Mouse (Mus musculus) CH12.LX (cell line): ENCODE results near the gene Dll1. TPM values are rescaled to one million over a fixed set of nuclear protein-coding genes. Genes with fewer than 3 reads are reported as not detected.

ENCODE experiments used
- DNase-seq: peaks from one replicate; pipeline ENCODE4 v3.0.0-alpha.2; 2013; ENCODE audit errors: extremely low read depth
- H3K27ac ChIP-seq: 2 replicates; pipeline ENCODE4 v1.5.1; 2012; ENCODE audit warnings: low read depth, mild to moderate bottlenecking, control low read depth, moderate library complexity; ENCODE audit not compliant: insufficient read depth
- H3K27me3 ChIP-seq: replicated peaks from 2 replicates; pipeline ENCODE3; 2012; ENCODE audit warnings: inconsistent platforms
- H3K36me3 ChIP-seq, 2 experiments: replicated peaks in 1 of 2; 2 replicates each; pipeline versions ENCODE3 to v1.6.1; 2012; ENCODE audit warnings: inconsistent platforms in 1 of 2, low read length in 1 of 2, mild to moderate bottlenecking in 1 of 2, mixed read lengths in 1 of 2, moderate library complexity in 1 of 2; ENCODE audit not compliant: control insufficient read depth in 1 of 2, insufficient read depth in 1 of 2
- H3K4me1 ChIP-seq, 2 experiments: 2 replicates each; pipeline ENCODE4 v1.6.1; 2012; ENCODE audit warnings: inconsistent platforms in 1 of 2, moderate library complexity in 1 of 2; ENCODE audit not compliant: insufficient read depth in 2 of 2, control insufficient read depth in 1 of 2
- H3K4me2 ChIP-seq: 2 replicates; pipeline ENCODE4 v1.6.1; 2012; ENCODE audit warnings: low read depth, mild to moderate bottlenecking, control low read depth; ENCODE audit not compliant: poor library complexity, insufficient read depth, severe bottlenecking
- H3K4me3 ChIP-seq, 3 experiments: fragments of 150-350 bp in 1 of 3; sonication (generic) in 1 of 3; replicated peaks in 1 of 3; 2 replicates each; pipeline versions ENCODE3 to v1.5.1; 2011 to 2012; ENCODE audit warnings: low read depth in 2 of 3, low read length in 2 of 3, mild to moderate bottlenecking in 2 of 3, moderate library complexity in 2 of 3, control low read depth in 1 of 3, improper control_type of control experiment in 1 of 3, inconsistent platforms in 1 of 3, mixed read lengths in 1 of 3; ENCODE audit not compliant: poor library complexity in 1 of 3
- H3K79me2 ChIP-seq: replicated peaks from 2 replicates; pipeline ENCODE4 v1.6.1; 2012; ENCODE audit warnings: mild to moderate bottlenecking, moderate library complexity; ENCODE audit not compliant: control insufficient read depth, poor library complexity, insufficient read depth, severe bottlenecking; ENCODE audit errors: extremely low read depth
- H3K9ac ChIP-seq: 2 replicates; pipeline ENCODE4 v1.6.1; 2012; ENCODE audit warnings: low read depth, mild to moderate bottlenecking, control low read depth, moderate library complexity; ENCODE audit not compliant: insufficient read depth
- H3K9me3 ChIP-seq: replicated peaks from 2 replicates; pipeline ENCODE3; 2012; ENCODE audit warnings: low read length, inconsistent platforms, mixed read lengths
- CHD2 ChIP-seq: IDR thresholded peaks from 2 replicates; pipeline ENCODE4 v1.6.1; 2011; ENCODE audit warnings: low read length, improper control_type of control experiment
- E2F4 ChIP-seq: IDR thresholded peaks from 2 replicates; pipeline ENCODE4 v1.6.1; 2011; ENCODE audit warnings: low read depth, low read length, improper control_type of control experiment; ENCODE audit not compliant: insufficient replicate concordance
- ELF1 ChIP-seq: IDR thresholded peaks from 2 replicates; pipeline ENCODE4 v1.6.1; 2014; ENCODE audit warnings: low read depth, mild to moderate bottlenecking, inconsistent platforms, low read length, improper control_type of control experiment
- EP300 ChIP-seq: IDR thresholded peaks from 2 replicates; pipeline ENCODE4 v1.6.1; 2011; ENCODE audit warnings: low read length, improper control_type of control experiment
- GABPA ChIP-seq: IDR thresholded peaks from 2 replicates; pipeline ENCODE4 v1.6.1; 2012; ENCODE audit warnings: low read depth, low read length, improper control_type of control experiment, inconsistent platforms; ENCODE audit not compliant: insufficient replicate concordance
- IRF4 ChIP-seq: IDR thresholded peaks from 2 replicates; pipeline ENCODE4 v1.6.1; 2014; ENCODE audit warnings: low read depth, mild to moderate bottlenecking, inconsistent platforms, low read length, improper control_type of control experiment
- MEF2A ChIP-seq: IDR thresholded peaks from 2 replicates; pipeline ENCODE4 v1.6.1; 2014; ENCODE audit warnings: low read depth, mild to moderate bottlenecking, inconsistent platforms, low read length, improper control_type of control experiment, borderline replicate concordance
- MXI1 ChIP-seq: IDR thresholded peaks from 2 replicates; pipeline ENCODE4 v1.6.1; 2011; ENCODE audit warnings: mild to moderate bottlenecking, low read depth, low read length, improper control_type of control experiment
- MYC ChIP-seq: IDR thresholded peaks from 2 replicates; pipeline ENCODE4 v1.6.1; 2011; ENCODE audit warnings: low read depth, mild to moderate bottlenecking, improper control_type of control experiment, low read length
- NRF1 ChIP-seq: IDR thresholded peaks from 2 replicates; pipeline ENCODE4 v1.6.1; 2014; ENCODE audit warnings: low read depth, mild to moderate bottlenecking, inconsistent platforms, low read length, improper control_type of control experiment, moderate library complexity
- PAX5 ChIP-seq: IDR thresholded peaks from 2 replicates; pipeline ENCODE4 v1.6.1; 2012; ENCODE audit warnings: low read length, inconsistent platforms, mixed read lengths
- UBTF ChIP-seq: IDR thresholded peaks from 2 replicates; pipeline ENCODE4 v1.6.1; 2012; ENCODE audit warnings: low read depth, mild to moderate bottlenecking, inconsistent platforms, low read length, improper control_type of control experiment, moderate library complexity
- USF1 ChIP-seq: IDR thresholded peaks from 2 replicates; pipeline ENCODE4 v1.6.1; 2014; ENCODE audit warnings: low read depth, mild to moderate bottlenecking, inconsistent platforms, low read length, improper control_type of control experiment
- ZMIZ1 ChIP-seq: IDR thresholded peaks from 2 replicates; pipeline ENCODE4 v1.6.1; 2012; ENCODE audit warnings: low read depth, mild to moderate bottlenecking, inconsistent platforms, low read length, improper control_type of control experiment
- dilution Hi-C: fragments of 300-500 bp; cut with MboI; formaldehyde crosslinking; loops from 2 replicates; pipeline ENCODE4 v1.14.3; 2020; ENCODE audit warnings: low sequenced_read_pairs; ENCODE audit not compliant: extremely low pct_unique_long_range_greater_than_20kb, extremely low pct_ligation_motif_present
- in situ Hi-C: fragments of 300-500 bp; cut with MboI; formaldehyde crosslinking; loops from 3 replicates; pipeline ENCODE4 v1.14.3; 2019; ENCODE audit warnings: low sequenced_read_pairs, low pct_ligation_motif_present, low pct_unique_long_range_greater_than_20kb, mixed read lengths
- polyA plus RNA-seq: library from polyadenylated mRNA; unstranded; fragments of >175 nt; gene quantifications from 2 replicates; pipeline ENCODE4 v1.2.1, GENCODE M21; 2012; ENCODE audit warnings: low read depth; ENCODE audit not compliant: insufficient read length
- total RNA-seq, 2 experiments: library from RNA; depleted of rRNA; stranded (reverse); fragments of 300-350 nt in 1 of 2; fragments of >200 nt in 1 of 2; gene quantifications; 2 replicates each; pipeline ENCODE4 v1.2.3; 2012 to 2014

Gene Dll1
- total and polyA plus RNA-seq, 3 experiments, result 0.25 to 0.52 (median 0.29) TPM

GRCm38 (mm10) chr17:15327106-15327505, 49.6 kb downstream of the Dll1 start:
- TF ChIP-seq ZMIZ1, result no peak
- no peak for TF ChIP-seq EP300
- no peak for TF ChIP-seq MEF2A
- TF ChIP-seq E2F4, result no peak
- no peak for TF ChIP-seq MYC
- TF ChIP-seq MXI1, result no peak
- no peak for TF ChIP-seq ELF1
- no peak for TF ChIP-seq CHD2
- no peak for TF ChIP-seq IRF4
- no peak for TF ChIP-seq PAX5
- no peak for TF ChIP-seq NRF1
- no peak for TF ChIP-seq UBTF
- H3K9ac ChIP-seq, result no peak overlapping the region
- no peak for DNase-seq
- H3K9me3 ChIP-seq, result no peaks in the 10 kb centered on the region
- no peaks in the 10 kb centered on the region for H3K36me3 ChIP-seq
- in situ Hi-C loops, result no loop called here
- no peak overlapping the region for H3K4me3 ChIP-seq
- no peak overlapping the region for H3K27ac ChIP-seq
- peaks cover 1% of the 10 kb centered on the region for H3K27me3 ChIP-seq
- H3K4me1 ChIP-seq, result no peaks in the 10 kb centered on the region
- H3K79me2 ChIP-seq, result no peaks in the 10 kb centered on the region
- H3K4me2 ChIP-seq, result no peak overlapping the region
- dilution Hi-C loops, result no loop called here

DNA sequence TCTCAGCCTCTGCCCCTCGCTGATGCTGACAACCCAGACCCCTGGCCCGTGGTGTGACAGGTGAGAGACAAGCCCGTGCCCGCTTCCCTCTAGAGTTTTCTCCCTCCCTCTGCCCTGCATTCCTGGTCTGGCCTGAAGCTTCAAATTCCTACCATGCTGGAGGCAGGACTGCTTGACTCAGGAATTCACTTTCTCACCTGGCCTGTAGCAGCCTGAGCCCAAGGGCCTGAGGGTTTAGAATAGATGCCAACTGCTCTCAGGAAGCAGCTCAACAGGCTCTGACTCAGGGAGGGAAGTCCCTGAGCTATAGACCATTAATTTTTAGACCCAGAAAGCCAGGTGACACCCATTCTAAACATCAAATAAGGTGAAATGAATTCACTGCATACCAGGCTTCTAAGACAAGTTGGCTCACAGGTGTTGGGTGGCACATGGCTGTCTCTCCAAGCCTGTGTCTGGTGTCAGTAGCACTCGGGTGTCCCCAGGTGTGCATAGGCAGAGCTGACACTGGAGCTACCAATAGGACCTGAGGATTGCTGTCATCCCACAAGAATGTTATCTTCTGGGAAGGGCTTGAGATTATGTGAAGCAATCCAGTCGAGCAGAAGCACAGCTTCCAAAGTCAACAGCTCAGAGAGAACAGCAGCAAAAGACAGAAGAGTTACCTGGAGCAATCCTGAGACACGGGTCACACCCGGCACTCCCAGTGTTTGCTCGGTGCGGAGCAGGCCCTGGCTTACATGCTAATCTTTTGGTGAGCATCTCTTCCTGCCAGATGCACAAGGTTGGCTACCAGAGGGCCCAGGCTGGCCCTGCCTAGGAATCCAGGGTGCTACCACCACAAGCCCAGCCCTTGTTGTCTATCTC, 50.5 kb downstream of the Dll1 start:
- Histone ChIP-seq H3K79me2 (no peaks in the 10 kb centered on the region), H3K9me3 (no peaks in the 10 kb centered on the region), H3K27me3 (peaks cover 1% of the 10 kb centered on the region), H3K27ac (no peak overlapping the region), H3K4me2 (no peak overlapping the region), H3K36me3 (no peaks in the 10 kb centered on the region), H3K4me3 (no peak overlapping the region), H3K9ac (no peak overlapping the region), H3K4me1 (no peaks in the 10 kb centered on the region)
- in situ Hi-C loops, result no loop called here
- no peak for DNase-seq
- TF ChIP-seq GABPA (no peak), MXI1 (no peak), UBTF (no peak), USF1 (no peak)
- dilution Hi-C loops, result no loop called here
